Mouse (Mus musculus) lung, adult 2 months (tissue): ENCODE measurements at regions not wholly inside any gene's neighbourhood (a gene's known extent, or its start where the extent isn't known, plus 50 kb on each side); places are given as distances from the start of the nearest gene placed in this dataset.

Experiments used
- CTCF ChIP-seq: fragments of 200-500 bp; IDR thresholded peaks from 2 replicates; pipeline ENCODE4 v1.5.1; 2011; ENCODE audit warnings: mild to moderate bottlenecking, low read length, control low read depth; ENCODE audit not compliant: insufficient read depth
- POLR2A ChIP-seq: fragments of 200-500 bp; IDR thresholded peaks from 2 replicates; pipeline ENCODE4 v1.6.1; 2011; ENCODE audit warnings: low read depth, mild to moderate bottlenecking, control low read depth, low read length, borderline replicate concordance; ENCODE audit errors: extremely low read depth

DNA sequence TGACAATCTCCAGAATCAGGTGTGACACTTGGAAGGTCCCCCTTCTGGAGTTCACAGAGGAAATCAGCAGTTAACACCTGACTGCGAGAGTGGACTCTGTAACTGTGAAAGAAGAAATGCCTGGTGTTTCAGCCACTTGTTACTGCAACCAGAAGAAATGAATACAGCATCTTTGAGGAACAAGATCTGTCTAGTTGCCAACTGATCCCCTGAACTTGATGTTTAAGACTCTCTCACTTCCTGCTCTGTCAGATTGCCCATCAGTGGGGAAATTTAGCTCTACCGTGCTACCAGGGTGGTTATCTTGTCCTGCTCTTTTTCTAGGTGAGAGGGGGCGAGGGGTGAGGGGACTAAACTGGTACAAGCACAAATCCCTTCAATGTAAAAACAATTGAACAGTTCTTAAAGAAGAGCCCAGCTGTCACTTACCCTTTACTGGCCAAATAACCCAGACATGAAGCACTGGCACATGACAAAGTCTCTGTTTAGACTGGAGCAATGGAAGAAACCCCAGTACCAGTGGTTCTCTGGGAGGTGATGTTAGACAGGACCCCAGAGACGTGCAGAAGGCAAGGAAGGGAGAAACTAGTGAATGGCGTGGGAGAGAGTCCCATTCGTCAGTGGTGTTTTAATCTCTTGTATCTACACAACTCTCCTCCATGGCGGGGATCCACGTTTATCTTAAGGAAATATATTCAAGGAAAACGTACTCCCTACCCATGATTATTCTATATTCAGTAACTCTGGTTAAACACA is 237.6 kb upstream of the Btg1 start:
- no peak for TF ChIP-seq CTCF
- TF ChIP-seq POLR2A: no peak
